Mouse (Mus musculus) left cerebral cortex, adult 2 months (tissue): ENCODE measurements at regions not wholly inside any gene's neighbourhood (a gene's known extent, or its start where the extent isn't known, plus 50 kb on each side); places are given as distances from the start of the nearest gene placed in this dataset.

Source experiments
- DNase-seq, 2 experiments: peaks; one replicate each; pipeline ENCODE4 v3.0.0; 2021 to 2022; ENCODE audit warnings: low spot score in 2 of 2, mixed read lengths in 1 of 2; ENCODE audit errors: extremely low spot score in 1 of 2
- H3K27ac ChIP-seq: fragments of 200-600 bp; 2 replicates; pipeline ENCODE4 v1.8.1; 2022
- H3K4me3 ChIP-seq: fragments of 200-600 bp; 2 replicates; pipeline ENCODE4 v1.8.1; 2022
- CTCF ChIP-seq: fragments of 200-600 bp; IDR thresholded peaks from 2 replicates; pipeline ENCODE4 v1.8.1; 2022; ENCODE audit warnings: antibody characterized with exemption, mild to moderate bottlenecking, moderate library complexity
- intact Hi-C: fragments of 180-260 bp; cut with DNase I; formaldehyde crosslinking; loops from one replicate; pipeline ENCODE4 v1.15.1; 2025

- TF ChIP-seq CTCF: peak; percentile 53
- DNase-seq: no peak
- intact Hi-C loops: loop anchor here (10.0 kb wide), 3 partner anchors 1221 to 1741 kb away; partner anchors contain the start of gene Slitrk5
- Histone ChIP-seq H3K4me3 (no peak overlapping the region), H3K27ac (no peak overlapping the region)
Observed at GRCm38 (mm10) chr14:112895561-112895960, 418.8 kb upstream of the Tpm3-rs7 start.

- no peak for TF ChIP-seq CTCF
- H3K27ac ChIP-seq: no peak overlapping the region
- intact Hi-C loops: no loop called here
- H3K4me3 ChIP-seq: no peak overlapping the region
- DNase-seq: no peak
Observed at GRCm38 (mm10) chr14:112901171-112901570, 413.2 kb upstream of the Tpm3-rs7 start.

- DNase-seq: no peak
- H3K4me3 ChIP-seq: no peak overlapping the region
- no peak overlapping the region for H3K27ac ChIP-seq
- intact Hi-C loops: no loop called here
- no peak for TF ChIP-seq CTCF
Observed at GRCm38 (mm10) chr14:112917148-112917547, 397.3 kb upstream of the Tpm3-rs7 start.
